Mouse (Mus musculus): ENCODE measurements around the gene Ociad2. TPM values are rescaled to one million over a fixed set of nuclear protein-coding genes. Genes with fewer than 3 reads are reported as not detected.

The Ociad2 gene
- 7.1 TPM for polyA plus RNA-seq (2012; fragmentation: generic; extraction: Trizol)
- long read RNA-seq, experiment 1, transcript Ociad2-201 (7 exons, 2,554 nt): major isoform, 8 of 22 reads
- long read RNA-seq, experiment 1, partial matches to known transcripts: 9 of 22 reads
- long read RNA-seq, experiment 1, other reads (novel, unspliced or antisense): 3 of 22 reads
- long read RNA-seq, experiment 2, transcript Ociad2-201 (7 exons, 2,554 nt): major isoform, 14 of 14 reads
- long read RNA-seq, experiment 2, partial matches to known transcripts: 0 of 14 reads
- long read RNA-seq, experiment 2, other reads (novel, unspliced or antisense): 0 of 14 reads

DNA sequence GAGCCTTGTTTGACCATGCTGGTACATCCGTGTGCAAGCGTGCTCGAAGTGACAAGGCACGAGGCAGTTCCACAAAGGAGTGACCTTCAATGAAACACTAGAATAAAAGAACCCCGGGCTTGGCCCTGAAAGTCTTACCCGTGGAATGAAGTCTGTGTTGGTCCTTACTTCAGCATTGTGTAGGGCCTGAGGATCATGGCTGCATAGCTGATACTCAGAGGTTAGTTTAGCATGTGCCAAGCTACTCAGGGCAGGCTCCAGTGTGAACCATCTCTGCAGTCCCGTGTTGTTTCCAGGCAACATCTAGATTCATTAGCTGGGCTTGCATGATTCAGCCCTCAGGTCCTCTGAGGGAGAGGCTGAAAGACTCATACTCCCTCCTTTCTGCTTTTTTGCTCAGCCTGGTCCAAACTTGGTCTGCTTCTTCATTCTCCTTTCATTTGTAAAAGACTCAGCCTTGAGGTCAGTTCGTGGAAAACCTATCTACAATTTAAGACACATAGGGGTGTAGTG, at the start of gene Ociad2:
Ociad2 (minus strand) TSS at position 306 of the 513 bp plus-strand sequence.
- Histone ChIP-seq H3K79me2 (ENCODE audit: control insufficient read depth, insufficient read depth) (no peaks in the 10 kb centered on the region), H3K79me3 (ENCODE audit: low read depth) (no peaks in the 10 kb centered on the region), H3ac (ENCODE audit: control insufficient read depth, insufficient read length, low read depth) (no peak within 1 kb of the TSS), H3K27me3 (ENCODE audit: control insufficient read depth, insufficient read depth, insufficient read length) (no peaks in the 10 kb centered on the region), H3K36me3 (ENCODE audit: control insufficient read depth, insufficient read depth) (no peaks in the 10 kb centered on the region), H3K4me3 (ENCODE audit: insufficient read depth, poor library complexity, severe bottlenecking) (no peak within 1 kb of the TSS)
- no peak for TF ChIP-seq MAX (IDR thresholded peaks at IDR 0.05)
- no peak for TF ChIP-seq MYOD1 (IDR thresholded peaks at IDR 0.05; ENCODE audit: control insufficient read depth, insufficient read length, low read depth)
- no peak for TF ChIP-seq USF1 (IDR thresholded peaks at IDR 0.05; ENCODE audit: low read depth)
- no peak for TF ChIP-seq FOSL1 (IDR thresholded peaks at IDR 0.05; ENCODE audit: insufficient read depth, low read length, poor library complexity, severe bottlenecking)
- no peak for TF ChIP-seq CEBPB (IDR thresholded peaks at IDR 0.05; ENCODE audit: low read depth)
- TF ChIP-seq MYOG (IDR thresholded peaks at IDR 0.05; ENCODE audit: control insufficient read depth, extremely low read depth, insufficient read length): no peak
- TF ChIP-seq CTCF (IDR thresholded peaks at IDR 0.05; ENCODE audit: control insufficient read depth, insufficient read depth, insufficient read length): no peak

DNA sequence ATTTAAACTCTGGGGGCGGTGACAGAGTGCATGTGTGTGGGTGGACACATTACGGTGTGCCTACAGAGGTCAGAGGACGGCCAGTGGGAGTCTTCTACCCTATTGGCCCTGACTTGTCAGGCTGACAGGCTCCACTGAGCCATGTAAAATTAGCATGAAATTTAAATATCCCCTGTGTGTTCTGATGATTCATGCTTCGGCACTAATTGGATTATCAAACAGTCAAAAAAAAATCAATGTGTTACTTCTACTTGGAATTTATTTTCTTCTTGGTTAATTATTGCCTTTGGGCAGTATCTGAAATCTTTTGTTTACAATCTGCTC, 42.8 kb upstream of the Ociad2 start:
- H3K4me3 ChIP-seq (ENCODE audit: insufficient read depth, poor library complexity, severe bottlenecking): no peak overlapping the region
- H3ac ChIP-seq (ENCODE audit: control insufficient read depth, insufficient read length, low read depth): no peak overlapping the region
- no peaks in the 10 kb centered on the region for H3K79me3 ChIP-seq (ENCODE audit: low read depth)
- no peaks in the 10 kb centered on the region for H3K27me3 ChIP-seq (ENCODE audit: control insufficient read depth, insufficient read depth, insufficient read length)
- H3K36me3 ChIP-seq (ENCODE audit: control insufficient read depth, insufficient read depth): no peaks in the 10 kb centered on the region
- H3K79me2 ChIP-seq (ENCODE audit: control insufficient read depth, insufficient read depth): no peaks in the 10 kb centered on the region
- TF ChIP-seq FOSL1 (IDR thresholded peaks at IDR 0.05; ENCODE audit: insufficient read depth, low read length, poor library complexity, severe bottlenecking): no peak
- no peak for TF ChIP-seq MYOG (IDR thresholded peaks at IDR 0.05; ENCODE audit: control insufficient read depth, extremely low read depth, insufficient read length)
- no peak for TF ChIP-seq CTCF (IDR thresholded peaks at IDR 0.05; ENCODE audit: control insufficient read depth, insufficient read depth, insufficient read length)
- no peak for TF ChIP-seq CEBPB (IDR thresholded peaks at IDR 0.05; ENCODE audit: low read depth)
- no peak for TF ChIP-seq USF1 (IDR thresholded peaks at IDR 0.05; ENCODE audit: low read depth)
- no peak for TF ChIP-seq MYOD1 (IDR thresholded peaks at IDR 0.05; ENCODE audit: control insufficient read depth, insufficient read length, low read depth)
- no peak for TF ChIP-seq MAX (IDR thresholded peaks at IDR 0.05)

DNA sequence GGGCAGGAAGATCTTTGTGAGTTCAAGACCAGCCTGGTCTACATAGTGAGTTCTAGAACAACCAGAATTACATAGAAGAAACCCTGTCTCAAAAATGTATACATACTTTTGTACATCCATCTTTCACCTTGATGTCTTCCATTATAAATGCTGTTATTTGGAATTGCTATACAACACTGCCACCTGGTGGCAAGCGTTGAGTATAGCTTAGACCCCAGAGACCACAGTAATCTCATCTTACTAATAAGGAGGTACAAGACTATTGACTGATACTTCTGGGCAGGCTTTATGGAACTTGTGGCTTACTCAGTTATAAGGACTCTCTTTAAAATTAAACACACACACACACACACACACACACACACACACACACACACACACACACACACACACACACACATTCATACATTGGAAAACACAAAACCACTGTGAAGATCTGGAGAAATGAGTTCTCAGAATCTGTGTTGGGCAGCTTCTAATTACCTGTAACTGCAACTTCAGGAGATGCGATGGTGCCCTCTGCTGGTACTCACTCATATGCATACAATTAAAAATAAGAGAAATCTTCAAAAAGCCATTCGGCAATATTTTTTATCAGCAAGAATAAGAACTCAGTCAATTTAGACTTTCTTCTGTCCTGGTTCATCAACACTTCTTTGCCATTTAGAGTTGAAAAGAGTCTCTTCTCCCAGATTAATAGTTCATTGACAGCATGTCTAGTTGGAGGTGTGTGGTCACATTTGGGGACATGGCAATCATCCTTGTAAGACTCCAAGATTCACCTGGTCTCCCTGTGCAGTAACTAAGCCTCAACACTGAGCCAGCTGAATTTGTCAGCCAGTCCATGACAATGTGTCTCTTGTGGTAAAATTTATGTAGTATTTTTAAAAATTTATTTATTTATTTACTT, 42.2 kb upstream of the Ociad2 start:
- Histone ChIP-seq H3ac (ENCODE audit: control insufficient read depth, insufficient read length, low read depth) (no peak overlapping the region), H3K79me2 (ENCODE audit: control insufficient read depth, insufficient read depth) (no peaks in the 10 kb centered on the region), H3K4me3 (ENCODE audit: insufficient read depth, poor library complexity, severe bottlenecking) (no peak overlapping the region), H3K36me3 (ENCODE audit: control insufficient read depth, insufficient read depth) (no peaks in the 10 kb centered on the region), H3K79me3 (ENCODE audit: low read depth) (no peaks in the 10 kb centered on the region), H3K27me3 (ENCODE audit: control insufficient read depth, insufficient read depth, insufficient read length) (no peaks in the 10 kb centered on the region)
- no peak for TF ChIP-seq USF1 (IDR thresholded peaks at IDR 0.05; ENCODE audit: low read depth)

DNA sequence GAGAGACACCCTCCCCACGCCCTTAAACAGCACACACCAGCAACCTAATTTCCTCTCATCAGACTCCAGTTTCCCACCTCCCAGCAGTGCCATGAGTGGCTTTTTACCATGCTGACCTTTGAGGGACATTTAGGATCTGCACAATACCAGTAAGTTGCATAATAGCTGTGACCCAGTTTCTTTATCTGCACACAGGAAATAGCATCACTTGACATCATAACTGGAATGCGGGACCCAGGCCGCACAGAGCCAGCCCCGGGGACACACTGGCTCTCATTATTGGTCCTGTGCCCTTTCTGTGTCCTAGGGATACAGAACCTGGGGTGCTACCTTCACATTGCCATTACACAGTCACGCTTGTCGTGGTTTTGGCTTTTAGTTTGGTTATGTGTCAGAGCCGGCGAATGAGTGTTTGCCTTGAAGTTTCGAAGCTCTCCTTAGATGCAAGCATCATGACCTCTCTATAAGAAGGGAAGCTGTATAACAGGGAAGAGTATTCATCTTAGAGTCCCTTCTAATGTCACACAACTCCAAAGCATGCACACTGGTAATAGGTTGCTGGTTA, 41.2 kb upstream of the Ociad2 start:
- TF ChIP-seq FOSL1 (IDR thresholded peaks at IDR 0.05; ENCODE audit: insufficient read depth, low read length, poor library complexity, severe bottlenecking) (no peak), MYOG (IDR thresholded peaks at IDR 0.05; ENCODE audit: control insufficient read depth, extremely low read depth, insufficient read length) (no peak), CTCF (IDR thresholded peaks at IDR 0.05; ENCODE audit: control insufficient read depth, insufficient read depth, insufficient read length) (no peak), USF1 (IDR thresholded peaks at IDR 0.05; ENCODE audit: low read depth) (no peak), MYOD1 (IDR thresholded peaks at IDR 0.05; ENCODE audit: control insufficient read depth, insufficient read length, low read depth) (no peak), CEBPB (IDR thresholded peaks at IDR 0.05; ENCODE audit: low read depth) (no peak), MAX (IDR thresholded peaks at IDR 0.05) (no peak)
- Histone ChIP-seq H3K79me3 (ENCODE audit: low read depth) (no peaks in the 10 kb centered on the region), H3K27me3 (ENCODE audit: control insufficient read depth, insufficient read depth, insufficient read length) (no peaks in the 10 kb centered on the region), H3K36me3 (ENCODE audit: control insufficient read depth, insufficient read depth) (no peaks in the 10 kb centered on the region), H3ac (ENCODE audit: control insufficient read depth, insufficient read length, low read depth) (no peak overlapping the region), H3K79me2 (ENCODE audit: control insufficient read depth, insufficient read depth) (no peaks in the 10 kb centered on the region), H3K4me3 (ENCODE audit: insufficient read depth, poor library complexity, severe bottlenecking) (no peak overlapping the region)

DNA sequence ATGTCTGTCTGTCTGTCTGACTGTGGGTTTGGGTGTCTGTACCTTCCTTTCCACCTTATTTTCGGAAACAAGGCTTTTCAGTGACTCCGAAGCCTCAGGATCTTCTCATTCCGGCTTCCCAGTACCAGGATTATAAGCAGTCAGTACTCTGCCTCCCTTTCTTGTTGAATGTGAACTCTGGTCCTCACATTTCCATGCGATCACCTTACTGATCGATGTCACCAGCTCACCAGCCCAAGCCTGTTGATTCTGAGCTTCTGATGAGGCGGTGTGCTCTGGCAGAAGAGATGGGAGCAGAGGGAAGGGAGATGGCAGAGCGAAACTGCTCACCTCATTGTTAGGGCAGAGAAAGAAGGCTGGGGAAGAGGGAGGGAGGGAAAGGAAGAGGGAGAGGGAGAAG, 40.7 kb upstream of the Ociad2 start:
- H3K79me2 ChIP-seq (ENCODE audit: control insufficient read depth, insufficient read depth): no peaks in the 10 kb centered on the region
- no peak overlapping the region for H3K4me3 ChIP-seq (ENCODE audit: insufficient read depth, poor library complexity, severe bottlenecking)
- no peaks in the 10 kb centered on the region for H3K79me3 ChIP-seq (ENCODE audit: low read depth)
- no peaks in the 10 kb centered on the region for H3K27me3 ChIP-seq (ENCODE audit: control insufficient read depth, insufficient read depth, insufficient read length)
- no peak overlapping the region for H3ac ChIP-seq (ENCODE audit: control insufficient read depth, insufficient read length, low read depth)
- no peak for TF ChIP-seq CTCF (IDR thresholded peaks at IDR 0.05; ENCODE audit: control insufficient read depth, insufficient read depth, insufficient read length)
- H3K36me3 ChIP-seq (ENCODE audit: control insufficient read depth, insufficient read depth): no peaks in the 10 kb centered on the region
